Mouse (Mus musculus) cerebellum, adult 18-20 months (tissue): ENCODE results near the gene Mcoln1.

ENCODE experiments used
- DNase-seq, 2 experiments: peaks; one replicate each; pipeline ENCODE4 v3.0.0; 2021

Mcoln1 gene

DNA sequence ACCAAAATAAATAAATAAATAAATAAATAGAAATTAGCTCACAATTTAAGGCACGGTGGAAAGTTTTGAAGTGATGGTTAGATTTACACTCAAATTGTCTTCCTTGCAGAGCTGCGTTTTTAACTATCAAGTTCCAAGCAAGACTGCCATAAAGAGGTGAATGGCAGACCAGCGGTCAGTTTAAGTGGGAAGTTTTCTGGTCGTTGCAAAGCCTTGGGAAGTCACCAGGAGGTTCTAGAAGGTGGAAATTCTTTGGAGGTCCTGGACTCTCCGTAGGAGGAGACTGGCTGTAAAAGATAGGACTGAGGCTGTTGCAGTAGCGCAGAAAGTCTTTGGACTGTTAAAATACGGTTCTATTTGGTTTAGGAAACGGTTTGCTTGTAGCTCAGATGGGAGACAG is 506 bp upstream of the Mcoln1 start:
- no peak for DNase-seq

DNA sequence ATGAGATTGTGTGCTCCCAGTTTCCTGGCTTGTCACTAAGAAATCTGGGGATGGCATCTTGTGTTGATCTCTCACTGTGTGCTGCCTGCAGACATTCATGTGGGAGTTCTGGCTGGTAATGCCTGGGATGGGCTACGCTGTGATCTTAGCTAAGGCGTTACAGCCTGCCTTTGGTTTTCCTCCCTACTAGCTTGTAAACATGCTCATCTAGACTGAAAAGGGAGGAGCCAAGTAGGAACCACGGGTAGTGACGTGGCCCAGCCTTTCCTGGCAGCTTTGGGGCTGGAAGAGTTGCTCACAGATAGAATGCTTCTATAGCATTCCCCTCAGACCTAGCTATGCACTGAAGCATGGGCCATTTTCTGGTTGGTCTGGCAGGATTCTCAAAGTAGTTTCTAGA is 2.0 kb downstream of the Mcoln1 start:
- no peak for DNase-seq

DNA sequence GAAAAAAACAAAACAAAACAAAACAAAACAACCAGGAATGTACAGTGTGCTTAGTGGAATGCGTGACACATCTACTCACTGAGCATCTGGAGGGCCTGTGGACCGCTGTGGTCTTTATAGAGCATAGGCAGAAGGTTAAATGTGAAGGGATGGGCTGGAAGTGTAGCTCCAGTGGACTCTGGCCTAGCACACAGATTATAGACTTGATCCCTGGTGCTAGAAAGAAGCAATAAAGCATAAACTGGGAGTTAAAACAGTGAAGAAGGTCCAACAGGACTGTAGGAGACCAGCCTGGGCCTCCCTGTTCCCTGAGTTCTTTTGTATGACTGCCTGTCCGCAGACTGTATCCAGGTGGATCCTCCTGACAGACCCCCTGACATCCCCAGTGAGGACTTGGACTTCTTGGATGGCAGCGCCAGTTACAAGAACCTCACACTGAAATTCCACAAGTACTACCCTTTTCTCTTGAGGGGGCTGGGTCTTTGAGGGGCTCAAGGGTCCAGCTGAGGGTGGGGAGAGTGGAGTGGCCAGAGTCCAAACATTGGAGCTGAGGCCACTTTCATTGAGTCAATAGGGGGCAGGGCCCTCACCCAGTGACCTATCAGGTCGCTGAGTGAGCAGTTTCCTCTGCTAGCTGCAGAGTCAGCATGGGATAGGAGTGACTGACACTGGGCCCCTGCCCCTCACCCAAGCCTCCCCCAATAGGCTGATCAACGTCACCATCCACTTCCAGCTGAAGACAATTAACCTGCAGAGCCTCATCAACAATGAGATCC is 7.9 kb downstream of the Mcoln1 start:
- DNase-seq: no peak

DNA sequence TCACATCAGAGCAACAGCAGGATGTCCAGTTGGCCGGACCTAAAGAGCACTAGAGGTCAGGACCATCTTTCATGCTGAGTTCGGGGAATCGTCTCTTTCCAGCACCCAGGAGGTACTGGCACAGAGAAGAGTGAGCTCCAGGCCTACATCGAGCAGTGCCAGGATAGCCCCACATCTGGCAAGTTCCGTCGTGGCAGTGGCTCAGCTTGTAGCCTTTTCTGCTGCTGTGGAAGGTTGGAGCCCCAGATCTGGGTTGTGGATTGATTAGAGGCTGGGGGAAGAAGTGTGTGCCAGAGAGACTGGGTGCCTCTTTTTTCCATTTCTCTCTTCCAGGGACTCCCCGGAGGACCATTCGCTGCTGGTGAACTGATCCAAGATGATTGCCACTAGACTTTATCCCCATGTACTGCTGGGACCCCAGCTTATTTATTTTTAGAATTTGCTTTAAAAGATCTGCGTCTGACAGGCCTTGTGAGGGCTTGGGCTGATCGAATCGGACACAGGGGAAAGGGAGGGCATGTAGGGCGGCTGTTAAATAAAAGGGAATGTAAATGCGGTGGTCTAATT is 14.5 kb downstream of the Mcoln1 start:
- DNase-seq: peak; percentile 31 to 42

DNA sequence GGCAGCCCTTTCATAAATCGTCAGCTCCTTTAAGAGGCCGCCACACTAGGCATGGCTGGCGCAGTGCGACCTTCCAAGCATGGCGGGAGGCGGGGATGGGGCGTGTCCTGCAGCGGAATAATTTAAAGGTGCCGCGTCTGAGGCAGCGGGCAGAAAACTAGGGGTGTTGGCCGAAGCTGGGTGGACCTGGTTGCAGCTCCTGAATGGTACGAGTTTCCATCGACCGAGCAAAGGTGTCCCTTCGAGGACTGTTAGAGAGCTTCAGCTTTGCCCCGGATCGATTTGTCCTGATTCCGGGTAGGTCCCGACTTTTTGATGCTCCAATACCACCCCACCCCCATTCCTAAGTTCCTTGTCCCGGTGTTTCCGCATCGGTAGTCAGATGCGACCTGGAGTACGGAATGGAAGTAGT is 15.0 kb downstream of the Mcoln1 start, which contains the start of gene Pnpla6:
Gene Pnpla6, plus strand, starts transcription at position 125 of the 412 bp plus-strand sequence.
- DNase-seq: peak; percentile 92 to 93

DNA sequence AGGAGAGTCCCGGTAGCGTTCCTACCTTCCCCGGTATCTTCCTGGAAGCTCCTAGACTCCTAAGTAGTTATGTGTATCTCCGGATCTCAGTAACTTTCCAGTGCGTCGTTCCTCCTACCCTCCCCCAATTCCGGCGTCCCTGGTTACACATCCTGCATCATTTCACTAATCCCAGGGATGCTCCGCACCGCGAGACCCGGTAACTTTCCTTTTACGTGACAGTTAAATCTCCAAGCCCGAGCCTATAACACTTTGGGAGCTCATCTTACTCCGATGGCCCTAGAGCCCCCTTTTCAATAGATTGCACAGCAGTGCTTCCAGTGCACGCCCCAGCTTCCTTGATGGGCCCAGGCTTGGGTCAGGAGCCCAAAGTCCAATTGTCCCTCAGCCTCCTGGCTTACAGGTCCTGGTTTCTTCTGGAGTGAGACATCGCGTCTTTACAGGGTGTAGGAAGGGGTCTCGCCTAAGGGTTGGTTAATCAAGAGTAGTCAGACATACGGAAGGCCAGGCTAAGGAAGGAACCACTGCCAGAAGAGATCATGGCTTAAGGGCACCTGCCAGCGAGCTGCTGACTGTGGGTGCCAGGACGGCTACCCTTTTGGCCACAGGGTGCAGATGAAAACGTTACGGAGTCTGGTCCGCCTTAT is 15.6 kb downstream of the Mcoln1 start:
- DNase-seq: peak; percentile 33 to 58

DNA sequence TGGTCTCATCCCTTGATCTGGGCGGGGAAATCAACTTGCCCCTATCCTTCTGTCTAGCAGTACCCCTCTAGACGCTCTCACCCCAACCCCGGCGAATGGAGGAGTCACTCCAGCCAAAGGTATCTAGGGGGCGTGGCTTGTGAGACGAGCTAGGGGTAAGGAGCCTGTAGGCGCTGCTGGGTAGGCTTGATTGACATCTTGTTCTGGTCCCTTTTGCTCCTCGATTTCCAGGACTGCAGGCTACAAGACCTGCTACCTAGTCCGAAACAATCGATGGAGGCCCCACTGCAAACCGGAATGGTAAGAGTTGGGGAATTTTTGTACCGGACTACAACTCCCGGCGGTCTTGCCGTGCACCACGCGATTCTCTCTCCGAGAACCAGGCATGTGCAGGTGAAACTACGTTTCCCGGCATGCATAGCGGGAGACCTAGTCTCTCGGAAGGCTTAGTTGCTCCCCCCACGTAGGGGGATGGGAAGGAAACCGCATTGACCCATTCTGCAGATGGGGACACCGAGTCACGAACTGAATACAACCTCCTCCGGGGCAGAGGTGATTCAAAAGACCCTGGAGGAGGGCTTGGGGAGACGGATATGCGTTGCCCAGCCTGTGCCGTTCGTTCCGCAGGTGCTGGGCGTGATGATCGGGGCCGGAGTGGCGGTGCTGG is 16.3 kb downstream of the Mcoln1 start:
- peak; percentile 95 to 99 for DNase-seq

DNA sequence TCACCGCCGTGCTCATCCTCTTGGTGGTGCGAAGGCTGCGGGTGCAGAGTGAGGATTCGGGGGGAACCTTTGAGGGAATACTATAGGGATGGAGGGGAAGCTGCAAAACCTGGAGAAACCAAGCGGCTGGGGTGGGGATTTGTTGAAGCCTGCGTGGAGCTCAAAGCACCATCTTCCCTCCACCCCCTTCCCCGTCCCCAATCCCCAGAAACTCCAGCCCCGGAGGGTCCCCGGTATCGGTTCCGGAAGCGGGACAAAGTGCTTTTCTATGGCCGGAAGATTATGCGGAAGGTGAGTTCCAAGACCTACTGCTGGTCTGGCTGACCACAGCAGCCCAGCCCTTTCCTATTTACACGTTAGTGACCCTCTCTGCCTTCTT is 16.8 kb downstream of the Mcoln1 start:
- no peak for DNase-seq

DNA sequence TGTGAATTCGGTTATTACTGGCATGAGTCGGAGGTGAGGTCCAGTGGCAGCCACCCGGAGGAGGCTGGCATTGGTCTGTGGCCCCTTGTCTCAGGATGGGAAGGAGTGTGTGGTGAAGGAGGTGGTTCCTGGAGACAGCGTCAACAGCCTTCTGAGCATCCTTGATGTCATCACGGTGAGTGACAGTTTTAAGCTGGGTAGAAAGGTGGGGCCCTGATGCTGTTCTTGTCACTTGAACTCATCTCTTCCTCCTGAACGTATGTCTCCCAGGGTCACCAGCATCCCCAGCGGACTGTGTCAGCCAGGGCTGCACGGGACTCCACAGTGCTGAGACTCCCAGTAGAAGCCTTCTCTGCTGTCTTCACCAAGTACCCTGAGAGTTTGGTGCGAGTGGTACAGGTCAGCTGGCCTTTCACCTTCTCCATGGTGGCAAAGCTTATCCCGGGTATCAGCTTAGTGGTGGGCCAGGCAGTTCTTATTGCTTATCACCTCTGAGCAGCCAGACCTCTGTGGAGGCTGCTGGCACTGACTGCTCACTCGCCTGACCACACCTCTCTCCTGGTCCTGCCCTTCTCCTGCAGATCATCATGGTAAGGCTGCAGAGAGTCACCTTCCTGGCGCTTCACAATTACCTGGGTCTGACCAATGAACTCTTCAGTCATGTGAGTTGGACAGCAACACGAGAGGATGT is 21.9 kb downstream of the Mcoln1 start:
- no peak for DNase-seq

DNA sequence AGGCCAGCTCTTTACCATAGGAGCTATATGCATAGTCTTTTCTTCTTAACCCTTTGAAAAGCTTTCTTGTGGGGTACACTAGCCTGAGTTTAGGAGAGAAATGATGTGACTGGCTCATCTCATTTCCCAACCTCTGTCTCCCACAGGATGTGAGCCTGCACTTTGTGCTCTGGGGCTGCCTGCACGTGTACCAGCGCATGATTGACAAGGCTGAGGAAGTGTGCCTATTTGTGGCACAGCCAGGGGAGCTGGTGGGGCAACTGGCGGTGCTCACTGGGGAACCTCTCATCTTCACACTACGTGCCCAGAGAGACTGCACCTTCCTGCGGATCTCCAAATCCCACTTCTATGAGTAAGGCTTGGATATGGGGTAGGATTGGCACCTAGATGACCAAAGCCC is 30.6 kb downstream of the Mcoln1 start:
- no peak for DNase-seq

DNA sequence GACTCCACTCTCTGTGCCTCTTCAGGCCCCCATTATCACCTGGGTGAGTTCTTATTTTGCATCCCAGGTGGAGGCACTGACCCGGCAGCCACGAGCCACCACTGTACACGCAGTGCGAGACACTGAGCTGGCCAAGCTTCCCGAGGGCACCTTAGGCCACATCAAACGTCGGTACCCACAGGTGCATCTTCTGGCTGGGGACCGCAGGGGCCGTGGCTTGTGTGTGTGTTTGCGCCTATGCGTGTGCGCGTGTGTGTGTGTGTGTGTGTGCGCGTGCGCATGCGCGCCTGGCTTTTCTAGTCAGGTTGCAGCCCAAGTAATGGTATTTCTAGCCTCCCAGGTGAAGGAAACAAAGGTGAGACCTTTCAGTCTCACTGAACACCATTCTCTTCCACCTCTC is 31.7 kb downstream of the Mcoln1 start:
- DNase-seq: no peak

DNA sequence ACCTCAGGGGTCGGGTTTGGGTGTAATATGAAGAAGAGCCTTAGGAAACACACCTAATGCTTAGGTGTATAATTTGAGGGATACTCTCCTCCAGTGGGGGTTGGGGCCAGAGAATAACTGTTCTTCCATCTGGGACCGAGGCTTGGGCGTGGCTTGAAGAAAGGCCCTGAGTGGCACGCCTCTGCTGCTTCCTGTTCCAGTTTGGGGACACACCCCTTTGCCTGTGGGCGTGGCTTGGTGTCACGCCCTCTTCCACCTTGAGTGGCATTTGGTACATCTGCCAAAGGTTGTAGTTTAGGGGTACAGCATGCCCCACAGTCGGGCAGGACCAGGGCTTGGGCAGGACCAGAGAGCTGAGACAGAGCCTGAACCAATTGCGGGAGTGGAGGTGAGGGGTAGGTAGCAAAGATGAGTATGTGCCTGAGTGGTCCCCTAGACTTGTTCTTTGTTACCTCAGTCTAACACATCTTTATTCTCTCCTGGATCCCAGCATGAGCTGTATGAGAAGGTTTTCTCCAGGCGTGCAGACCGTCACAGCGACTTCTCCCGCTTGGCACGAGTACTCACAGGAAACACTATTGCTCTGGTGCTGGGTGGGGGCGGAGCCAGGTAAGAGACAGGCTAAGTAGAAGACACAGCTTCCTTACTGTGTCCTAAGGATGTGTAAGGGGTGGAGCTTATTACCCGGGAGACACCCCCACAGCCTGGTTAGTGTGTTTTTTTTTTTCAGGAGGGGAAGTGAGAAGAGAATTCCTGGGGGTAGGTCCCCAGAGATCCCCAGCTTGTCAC is 36.0 kb downstream of the Mcoln1 start:
- no peak for DNase-seq

DNA sequence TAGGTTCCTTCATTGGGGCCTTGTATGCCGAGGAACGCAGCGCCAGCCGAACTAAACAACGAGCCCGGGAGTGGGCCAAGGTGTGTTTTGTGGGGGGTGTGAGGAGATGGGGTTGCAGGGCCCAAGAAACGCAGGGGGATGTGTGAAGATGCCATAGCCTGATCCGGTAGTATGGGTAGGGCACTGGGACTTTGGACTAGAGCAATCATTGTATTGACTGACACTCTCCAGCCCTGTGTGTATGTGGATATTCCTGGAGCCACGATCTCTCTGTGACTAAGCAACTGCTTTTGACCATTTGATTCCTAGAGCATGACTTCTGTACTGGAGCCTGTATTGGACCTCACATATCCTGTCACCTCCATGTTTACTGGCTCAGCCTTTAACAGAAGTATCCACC is 36.7 kb downstream of the Mcoln1 start:
- no peak for DNase-seq

DNA sequence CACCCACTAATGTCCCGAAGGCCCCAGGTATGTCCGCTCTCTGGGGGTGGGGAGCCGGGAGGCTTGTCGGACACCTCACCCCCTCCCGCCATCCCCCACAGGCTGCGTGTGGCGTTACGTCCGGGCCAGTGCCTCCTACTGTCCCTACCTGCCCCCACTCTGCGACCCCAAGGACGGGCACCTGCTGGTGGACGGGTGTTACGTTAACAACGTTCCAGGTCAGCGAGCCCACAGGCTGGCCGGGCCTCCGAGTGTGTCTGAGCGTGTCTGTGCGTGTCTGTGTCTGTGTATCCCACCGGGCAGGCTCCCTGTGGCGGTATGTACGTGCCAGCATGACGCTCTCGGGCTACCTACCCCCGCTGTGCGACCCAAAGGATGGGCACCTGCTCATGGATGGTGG is 37.4 kb downstream of the Mcoln1 start:
- DNase-seq: no peak

DNA sequence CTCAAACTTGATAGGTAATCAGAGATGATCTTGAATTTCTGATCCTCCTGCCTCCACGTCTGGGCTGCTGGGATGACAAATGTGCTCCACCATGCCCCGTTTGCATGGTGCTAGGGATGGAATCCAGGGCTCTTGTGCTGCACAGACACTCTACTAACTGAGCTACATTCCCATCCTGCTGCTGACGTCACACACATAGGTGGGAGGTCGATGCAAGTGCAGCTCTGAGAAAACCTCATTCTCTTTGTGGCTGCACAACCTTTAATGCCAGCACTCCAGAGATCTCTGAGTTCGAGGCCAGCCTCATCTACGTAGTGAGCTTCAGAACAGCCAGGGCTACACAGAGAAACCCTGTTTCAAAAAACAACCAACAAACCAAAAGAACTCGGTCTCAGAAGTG is 38.9 kb downstream of the Mcoln1 start:
- DNase-seq: no peak

DNA sequence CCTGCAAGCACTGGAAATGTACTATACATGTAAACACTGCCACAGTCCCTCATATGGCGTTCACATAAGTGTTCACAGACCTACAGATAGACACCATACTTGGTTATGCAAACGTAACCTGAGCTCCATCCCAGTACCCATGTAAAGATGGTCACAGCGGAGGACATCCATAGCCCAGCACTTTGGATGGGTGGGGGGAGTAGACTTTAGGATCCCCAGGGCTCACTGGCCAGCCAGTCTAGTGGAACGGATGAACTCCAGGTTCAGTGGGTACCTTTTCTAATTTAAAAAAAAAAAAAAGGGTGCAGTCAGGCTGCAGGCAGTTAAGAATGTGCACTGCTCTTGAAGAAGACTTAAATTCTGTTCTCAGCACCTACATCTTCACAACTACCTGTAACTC is 39.8 kb downstream of the Mcoln1 start:
- no peak for DNase-seq

DNA sequence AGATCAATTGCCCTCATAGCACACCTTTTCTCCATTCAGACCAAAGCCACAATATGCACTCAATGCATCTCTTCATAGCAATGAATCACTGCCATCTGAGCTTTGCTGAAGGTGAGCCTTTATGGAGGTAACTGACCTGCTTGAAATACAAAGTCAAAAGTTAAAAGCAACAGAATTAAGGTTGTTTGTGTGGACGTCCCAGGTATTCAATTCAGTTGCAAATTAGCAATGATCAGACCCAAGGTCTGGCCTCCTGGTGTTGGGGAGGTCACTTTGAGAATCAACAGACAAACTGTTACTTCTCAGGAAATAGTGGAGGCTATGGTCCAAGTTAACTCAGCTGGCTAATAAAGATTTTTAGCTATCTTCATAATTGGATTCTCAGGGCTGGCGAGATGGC is 46.3 kb downstream of the Mcoln1 start:
- DNase-seq: no peak

DNA sequence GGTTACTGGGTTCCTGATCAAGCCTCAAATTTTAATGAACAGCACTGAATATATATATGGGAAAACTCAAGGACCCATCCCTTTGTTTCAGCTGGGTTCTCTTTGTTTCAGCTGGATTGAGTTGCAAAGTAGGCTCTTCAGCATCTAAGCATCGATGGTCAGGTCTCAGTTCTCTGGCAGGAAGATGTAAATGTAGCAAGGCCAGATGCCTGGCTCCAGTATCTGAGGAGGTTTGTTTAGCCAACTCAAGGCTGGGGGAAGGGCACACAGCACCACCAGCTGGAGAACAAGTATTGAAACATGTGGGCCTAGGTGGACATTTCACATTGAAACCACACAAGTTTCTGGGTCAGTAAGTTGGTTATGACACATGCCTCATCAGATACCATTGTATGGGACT is 52.0 kb downstream of the Mcoln1 start:
- no peak for DNase-seq

DNA sequence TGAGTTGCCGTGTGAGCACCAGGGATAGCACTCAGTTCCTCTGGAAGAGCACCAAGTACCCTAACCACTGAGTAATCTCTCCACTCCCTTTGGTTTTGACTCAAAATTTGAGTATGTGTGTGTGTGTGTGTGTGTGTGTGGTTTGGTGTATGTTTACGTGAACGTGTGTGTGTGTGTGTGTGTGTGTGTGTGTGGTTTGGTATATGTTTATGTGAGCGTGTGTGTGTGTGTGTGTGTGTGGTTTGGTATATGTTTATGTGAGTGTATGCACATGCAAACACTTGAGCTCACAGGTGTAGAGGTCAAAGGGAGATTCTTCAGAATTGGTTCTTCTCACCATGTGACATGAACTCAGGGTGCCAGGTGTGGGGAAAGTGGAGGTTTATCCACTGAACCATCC is 55.9 kb downstream of the Mcoln1 start:
- DNase-seq: no peak
